Mouse (Mus musculus): ENCODE measurements around the gene Elmo1.

Gene Elmo1

DNA sequence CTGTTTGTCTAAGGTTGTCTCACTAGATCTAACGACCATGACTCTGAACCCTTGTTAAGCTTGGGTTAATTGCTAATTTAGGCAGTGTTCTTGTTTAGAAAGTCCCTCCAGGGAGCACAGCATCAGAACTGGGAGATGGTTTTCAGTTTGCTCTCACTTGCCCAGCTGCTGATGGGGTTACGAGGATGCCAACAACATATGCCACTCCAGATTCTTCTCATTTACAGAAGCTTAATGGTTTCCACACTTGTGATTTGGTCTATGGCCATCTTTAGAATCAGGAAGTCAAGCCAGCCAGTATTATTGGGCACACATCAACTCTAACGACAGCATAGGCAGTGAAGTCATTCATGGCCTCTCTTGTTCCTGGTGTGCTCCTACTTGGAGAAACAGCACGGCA, 427.3 kb downstream of the Elmo1 start:
- no peak for DNase-seq (ENCODE audit: low read depth, low spot score)

- no peak for DNase-seq (ENCODE audit: low read depth, low spot score)
Measured at GRCm38 (mm10) chr13:20521492-20521891, 431.1 kb downstream of the Elmo1 start.

GRCm38 (mm10) chr13:20523671-20524070, 433.3 kb downstream of the Elmo1 start:
- no peak for DNase-seq (ENCODE audit: low read depth, low spot score)

DNA sequence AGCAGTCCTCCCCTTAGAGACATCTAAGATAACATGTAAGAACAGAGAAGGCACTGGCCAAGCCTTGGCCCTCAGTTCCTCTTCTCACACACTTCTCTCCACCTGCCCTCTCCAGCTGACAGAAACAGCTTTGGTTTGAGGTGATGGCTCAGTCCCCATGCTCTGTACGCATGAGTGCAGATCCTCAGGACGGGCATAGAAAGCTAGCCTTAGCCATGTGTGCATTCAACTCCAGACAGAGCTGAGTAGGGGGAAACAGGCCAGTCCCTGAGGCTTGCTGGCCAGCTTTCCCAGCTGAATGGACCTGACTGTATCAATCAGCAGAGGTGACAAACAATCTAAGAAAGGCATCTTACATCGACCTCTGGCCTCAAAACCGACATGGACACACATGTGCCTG, 435.4 kb downstream of the Elmo1 start:
- no peak for DNase-seq (ENCODE audit: low read depth, low spot score)

DNA sequence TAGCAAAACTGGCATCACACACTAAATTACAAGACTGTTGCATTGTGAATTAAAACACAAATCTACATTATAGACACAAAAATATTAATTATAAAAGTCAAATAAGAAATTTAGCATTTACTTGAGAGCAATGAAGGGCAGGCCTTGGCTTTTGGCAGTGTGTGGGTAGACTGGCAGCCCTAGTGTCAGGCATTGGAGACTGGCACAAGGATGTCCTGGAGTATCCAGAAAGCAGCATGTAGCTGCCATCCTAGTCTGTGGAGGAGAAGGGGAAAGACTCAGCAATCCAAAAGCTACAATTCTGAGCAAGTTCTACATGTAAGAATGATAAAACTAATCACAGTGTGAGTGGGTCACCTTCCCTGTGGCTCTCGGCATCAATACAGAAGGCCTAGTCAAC, 446.7 kb downstream of the Elmo1 start:
- no peak for DNase-seq (ENCODE audit: low read depth, low spot score)

GRCm38 (mm10) chr13:20537487-20537886, 447.1 kb downstream of the Elmo1 start:
- DNase-seq (ENCODE audit: low read depth, low spot score), result no peak

- no peak for DNase-seq (ENCODE audit: low read depth, low spot score)
Measured at GRCm38 (mm10) chr13:20538216-20539070, 448.0 kb downstream of the Elmo1 start.

DNA sequence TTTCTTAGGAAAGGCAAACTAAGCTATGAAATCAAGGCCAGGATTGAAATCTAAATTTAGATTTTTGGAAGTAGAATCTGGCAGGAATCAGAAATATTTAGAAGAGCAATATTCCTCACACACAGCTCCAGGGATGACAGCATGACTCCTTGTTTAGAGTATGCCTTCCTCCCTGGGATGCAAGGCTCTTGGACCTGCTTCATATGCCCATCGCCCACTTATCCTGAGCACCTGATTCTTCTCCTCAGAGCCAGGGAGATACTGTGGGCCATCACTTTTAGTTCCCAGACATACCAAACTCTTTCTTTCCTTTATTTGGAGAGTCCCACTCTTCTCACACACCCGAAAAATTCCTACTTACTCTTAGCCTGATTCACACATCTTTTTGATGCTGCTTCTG, 449.2 kb downstream of the Elmo1 start:
- DNase-seq (ENCODE audit: low read depth, low spot score), result no peak

DNA sequence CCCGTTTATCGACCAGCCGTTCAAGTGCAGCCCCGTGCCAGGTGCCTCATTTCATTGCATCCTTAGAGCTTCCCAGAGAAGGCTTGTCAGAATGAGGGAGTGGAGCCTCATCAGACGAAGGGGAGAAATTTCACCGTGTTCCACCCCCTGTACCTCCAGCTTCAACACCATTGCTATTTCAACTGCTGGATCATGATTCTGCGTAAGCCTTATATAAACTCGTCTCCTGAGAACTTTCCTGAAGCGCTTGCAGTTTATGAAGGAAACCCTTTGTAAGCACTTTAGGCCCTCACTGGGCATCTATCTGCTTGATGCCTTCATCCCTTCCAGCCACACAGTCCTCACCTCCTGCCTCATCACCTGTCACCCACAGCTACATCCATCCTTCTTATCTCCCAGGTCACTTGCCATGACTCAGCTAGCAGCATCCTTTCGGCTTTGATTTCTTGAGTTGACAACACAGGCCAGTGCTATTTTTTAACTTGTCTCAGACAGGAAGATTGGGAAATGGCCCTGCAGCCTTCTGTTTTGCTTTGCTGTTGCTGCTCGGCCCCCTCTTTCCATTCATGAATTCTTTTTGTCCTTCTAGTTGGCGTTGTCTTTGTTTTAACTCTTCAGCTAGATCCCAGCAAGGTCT, 456.3 kb downstream of the Elmo1 start:
- no peak for DNase-seq (ENCODE audit: low read depth, low spot score)

- DNase-seq (ENCODE audit: low read depth, low spot score), result no peak
Measured at GRCm38 (mm10) chr13:20549983-20550382, 459.6 kb downstream of the Elmo1 start.

GRCm38 (mm10) chr13:20551559-20551958, 461.2 kb downstream of the Elmo1 start:
- DNase-seq (ENCODE audit: low read depth, low spot score), result no peak

DNA sequence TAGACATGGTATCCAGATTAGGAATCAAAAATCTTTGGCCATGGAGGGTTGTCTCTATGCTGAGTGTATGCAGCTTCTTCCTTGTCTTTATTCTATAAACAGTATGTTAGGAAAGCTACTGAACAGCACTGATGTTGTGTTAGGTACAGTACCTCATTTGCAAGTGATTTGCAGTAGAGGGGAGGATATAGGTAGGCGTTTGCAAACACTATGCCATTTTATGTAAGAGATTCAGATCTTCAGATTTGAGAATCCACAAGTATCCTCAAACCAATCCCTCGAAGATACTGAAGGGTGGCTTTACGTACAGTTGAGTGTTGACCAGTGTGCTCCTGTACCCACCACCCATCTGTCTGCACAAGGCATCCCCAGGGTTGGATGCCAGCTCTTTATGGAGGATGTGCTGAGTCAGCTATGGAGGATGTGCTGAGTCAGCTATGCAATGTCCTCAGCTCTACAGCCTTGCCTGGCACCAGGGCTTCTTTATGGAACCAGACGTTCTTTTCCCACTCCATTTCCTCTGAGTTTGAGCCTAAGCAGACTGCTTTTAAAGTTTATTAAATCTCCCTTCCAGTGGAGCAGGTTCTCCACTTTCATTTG, 465.6 kb downstream of the Elmo1 start:
- DNase-seq (ENCODE audit: low read depth, low spot score), result no peak

DNA sequence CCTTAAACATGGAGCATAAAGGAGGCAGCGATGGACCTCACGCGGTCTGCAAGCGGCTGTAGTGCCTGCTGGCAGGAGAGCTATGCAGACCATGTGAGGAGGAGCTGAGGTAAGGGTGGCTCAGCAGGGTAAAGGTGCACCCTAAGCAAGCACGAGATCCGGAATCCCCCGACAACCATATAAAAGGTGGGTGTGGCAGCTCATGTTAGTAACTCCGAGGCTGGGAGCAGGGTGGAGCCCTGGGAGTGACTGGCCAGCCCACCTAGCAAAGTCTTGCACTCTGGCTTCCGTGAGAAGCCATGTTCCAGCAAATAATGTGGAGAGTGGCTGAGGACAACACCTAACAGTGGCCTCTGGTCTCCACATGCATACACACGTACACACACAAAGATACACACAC, 466.3 kb downstream of the Elmo1 start:
- no peak for DNase-seq (ENCODE audit: low read depth, low spot score)

GRCm38 (mm10) chr13:20557156-20557555, 466.8 kb downstream of the Elmo1 start:
- no peak for DNase-seq (ENCODE audit: low read depth, low spot score)

DNA sequence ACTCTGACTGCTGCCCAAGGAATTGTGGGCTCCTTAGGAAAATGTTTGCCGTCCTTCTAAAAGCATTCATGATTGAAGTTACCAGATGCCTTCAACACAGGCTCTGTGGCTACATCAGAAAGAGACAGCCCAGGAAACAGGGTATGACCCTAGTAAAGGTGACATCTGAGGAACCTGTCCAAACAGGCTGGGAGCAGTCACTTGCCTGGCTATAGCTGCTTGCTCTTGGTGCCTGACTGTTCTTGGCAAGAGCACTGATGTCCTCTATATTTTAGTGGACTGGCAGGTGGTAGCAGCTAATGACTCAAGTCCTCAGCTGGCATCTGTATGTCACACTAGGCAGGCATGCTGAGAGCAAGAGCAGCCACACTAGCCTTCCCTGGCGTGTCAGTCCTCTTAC, 468.0 kb downstream of the Elmo1 start:
- peak; percentile 49 for DNase-seq (ENCODE audit: low read depth, low spot score)

DNA sequence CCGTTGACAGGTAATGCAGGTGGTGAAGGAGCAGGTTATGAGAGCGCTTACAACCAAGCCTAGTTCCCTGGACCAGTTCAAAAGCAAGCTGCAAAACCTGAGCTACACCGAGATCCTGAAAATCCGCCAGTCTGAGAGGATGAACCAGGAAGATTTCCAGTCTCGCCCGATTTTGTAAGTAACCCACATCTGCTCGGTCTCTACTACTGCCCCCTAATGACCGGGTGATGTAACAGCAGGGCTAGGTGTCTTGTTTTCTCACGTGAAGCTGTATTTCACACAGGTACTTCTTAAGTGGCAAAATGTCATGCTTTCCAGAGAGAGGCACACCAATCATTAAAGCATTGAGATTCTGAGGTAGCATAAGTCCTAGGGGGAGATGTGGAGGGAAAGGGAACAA, 474.0 kb downstream of the Elmo1 start:
- no peak for DNase-seq (ENCODE audit: low read depth, low spot score)

DNA sequence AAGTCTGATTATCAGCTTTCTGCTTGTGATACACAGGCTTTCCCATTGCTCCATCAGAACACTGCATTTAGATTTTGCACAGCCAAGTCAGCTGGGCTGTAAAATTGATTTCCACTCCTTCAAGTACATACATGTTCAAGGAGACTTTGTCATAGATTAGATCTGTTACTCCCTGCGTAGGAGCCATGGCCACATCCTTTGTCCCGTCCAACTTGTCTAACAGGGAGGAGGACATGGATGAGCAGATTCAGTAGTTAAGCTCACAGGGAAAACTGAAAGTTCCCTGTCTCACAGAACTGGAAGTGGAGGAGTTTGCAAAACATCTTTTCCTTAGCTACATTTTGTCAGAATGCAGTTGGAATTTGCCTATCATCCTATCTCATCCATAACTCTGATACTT, 484.8 kb downstream of the Elmo1 start:
- DNase-seq (ENCODE audit: low read depth, low spot score), result no peak

DNA sequence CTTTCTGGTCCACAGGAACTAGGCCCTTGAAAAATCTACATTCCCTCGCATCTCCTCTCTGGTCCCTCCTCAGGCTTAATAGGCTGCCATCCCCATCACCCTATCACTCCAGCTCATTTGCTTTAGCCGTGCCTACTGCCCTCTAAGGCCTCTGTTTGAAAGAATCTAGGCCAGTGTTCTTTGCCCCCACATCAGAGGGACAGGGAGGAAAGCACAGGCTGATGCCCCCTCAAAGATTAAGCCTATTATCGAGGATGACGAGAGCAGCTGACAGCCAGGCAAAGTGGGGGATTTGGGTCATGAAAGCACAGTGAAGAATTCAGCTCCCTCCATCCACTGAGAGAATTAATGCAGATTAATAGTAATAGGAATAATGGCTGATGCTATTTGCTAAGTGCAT, 495.5 kb downstream of the Elmo1 start:
- no peak for DNase-seq (ENCODE audit: low read depth, low spot score)

GRCm38 (mm10) chr13:20586462-20586861, 496.1 kb downstream of the Elmo1 start:
- DNase-seq (ENCODE audit: low read depth, low spot score), result no peak

DNA sequence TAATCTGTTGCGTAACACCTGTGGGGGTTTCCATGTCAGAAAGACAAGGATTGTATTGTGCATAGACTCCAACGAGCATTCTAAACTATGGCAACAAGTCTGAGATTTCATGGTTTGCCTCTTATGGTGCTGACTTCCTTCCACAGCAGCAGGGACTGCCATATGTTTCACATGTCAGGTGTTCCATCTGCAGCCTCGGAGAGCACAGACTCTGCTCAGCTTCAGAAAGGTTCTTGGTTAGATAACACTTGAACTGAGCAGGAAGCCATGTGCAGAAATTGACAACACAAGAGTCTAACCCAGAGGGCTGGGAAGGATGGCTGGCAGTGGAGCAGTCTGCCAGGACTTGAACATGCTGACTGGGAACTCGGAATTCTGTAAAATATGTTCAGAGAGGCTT, 500.6 kb downstream of the Elmo1 start:
- no peak for DNase-seq (ENCODE audit: low read depth, low spot score)

GRCm38 (mm10) chr13:20597307-20597706, 506.9 kb downstream of the Elmo1 start:
- DNase-seq (ENCODE audit: low read depth, low spot score), result no peak

DNA sequence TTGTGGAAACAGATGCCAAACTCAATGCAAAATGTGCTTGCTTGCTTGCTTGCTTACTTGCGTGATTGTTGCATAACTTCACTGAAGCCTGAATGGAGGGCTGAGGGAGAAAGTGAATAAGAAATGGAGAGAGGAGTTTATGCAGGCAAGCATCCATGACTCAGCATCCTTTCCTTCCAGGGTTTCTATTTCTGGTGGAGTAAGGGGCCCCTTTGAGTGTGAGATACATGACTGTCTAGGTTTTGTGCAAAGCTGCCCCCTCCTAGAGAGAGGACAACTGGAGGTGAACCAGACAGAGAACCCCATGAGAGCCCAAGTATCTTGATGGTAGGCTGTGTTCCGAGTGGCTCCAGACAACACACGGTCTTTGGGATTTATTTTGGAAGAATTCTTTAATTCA, 508.2 kb downstream of the Elmo1 start:
- DNase-seq (ENCODE audit: low read depth, low spot score), result no peak

DNA sequence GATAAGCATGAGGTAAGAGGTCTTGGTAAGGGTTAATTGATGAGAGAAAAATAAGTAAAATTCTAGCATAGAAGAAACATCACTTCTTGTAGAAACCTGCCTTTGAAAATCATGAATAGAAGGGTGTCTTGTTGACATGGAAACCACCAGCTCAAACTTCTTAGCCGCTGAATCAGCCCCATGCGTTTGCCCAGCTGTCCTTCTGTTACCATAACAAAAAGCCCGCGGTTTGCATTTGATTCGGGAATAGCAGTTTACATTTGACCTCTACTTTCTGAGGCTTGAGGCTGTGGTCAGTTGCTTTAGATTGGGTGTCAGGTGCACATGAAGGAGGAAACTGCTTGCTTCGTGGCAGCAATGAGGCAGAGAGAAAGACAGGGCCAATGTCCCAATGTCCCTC, 509.9 kb downstream of the Elmo1 start:
- no peak for DNase-seq (ENCODE audit: low read depth, low spot score)

Measured in skeletal muscle tissue, adult 2 months (tissue).